Mouse (Mus musculus) left cerebral cortex, postnatal 10 days (tissue): ENCODE measurements around the gene Slc1a3. TPM values are rescaled to one million over a fixed set of nuclear protein-coding genes. Genes with fewer than 3 reads are reported as not detected.

Experiments used
- DNase-seq, 2 experiments: peaks; one replicate each; pipeline ENCODE4 v3.0.0; 2021 to 2022; ENCODE audit warnings: low spot score in 2 of 2, mixed read lengths in 1 of 2; ENCODE audit errors: extremely low spot score in 1 of 2
- intact Hi-C: fragments of 180-260 bp; cut with DNase I; formaldehyde crosslinking; loops from one replicate; pipeline ENCODE4 v1.15.1; 2025
- total RNA-seq, 2 experiments: library from RNA; stranded (reverse); gene quantifications; 2 replicates each; pipeline ENCODE4 v1.2.3; 2021

The Slc1a3 gene
- total RNA-seq: 100 to 1,000 TPM; 295 to 305 TPM

- DNase-seq: peak in 1 of 2 experiments; percentile 31
- intact Hi-C loops: no loop called here
Measured at GRCm38 (mm10) chr15:8710146-8711006, at the start of gene Slc1a3. Gene Slc1a3, minus strand, starts transcription at chr15:8710764.

- no peak for DNase-seq
- intact Hi-C loops: no loop called here
Measured at GRCm38 (mm10) chr15:8759026-8759425, 48.5 kb upstream of the Slc1a3 start.

GRCm38 (mm10) chr15:8756441-8756840 lies 45.9 kb upstream of the Slc1a3 start:
- DNase-seq: no peak
- intact Hi-C loops: no loop called here

GRCm38 (mm10) chr15:8749762-8750161 lies 39.2 kb upstream of the Slc1a3 start:
- DNase-seq: no peak
- intact Hi-C loops: no loop called here

GRCm38 (mm10) chr15:8748771-8749170 lies 38.2 kb upstream of the Slc1a3 start:
- no peak for DNase-seq
- intact Hi-C loops: no loop called here

- intact Hi-C loops: no loop called here
- DNase-seq: no peak
Measured at GRCm38 (mm10) chr15:8741593-8741992, 31.0 kb upstream of the Slc1a3 start.

- intact Hi-C loops: no loop called here
- no peak for DNase-seq
Measured at GRCm38 (mm10) chr15:8740724-8741123, 30.2 kb upstream of the Slc1a3 start.

- intact Hi-C loops: no loop called here
- no peak for DNase-seq
Measured at GRCm38 (mm10) chr15:8738156-8738555, 27.6 kb upstream of the Slc1a3 start.

GRCm38 (mm10) chr15:8734363-8734739 lies 23.8 kb upstream of the Slc1a3 start:
- no peak for DNase-seq
- intact Hi-C loops: no loop called here

GRCm38 (mm10) chr15:8733669-8734362 lies 23.3 kb upstream of the Slc1a3 start:
- intact Hi-C loops: no loop called here
- peak in 1 of 2 experiments; percentile 25 for DNase-seq

- DNase-seq: no peak
- intact Hi-C loops: no loop called here
Measured at GRCm38 (mm10) chr15:8728861-8729260, 18.3 kb upstream of the Slc1a3 start.

- intact Hi-C loops: no loop called here
- DNase-seq: no peak
Measured at GRCm38 (mm10) chr15:8722386-8723100, 12.0 kb upstream of the Slc1a3 start.

GRCm38 (mm10) chr15:8721746-8722145 lies 11.2 kb upstream of the Slc1a3 start:
- intact Hi-C loops: no loop called here
- no peak for DNase-seq

- intact Hi-C loops: no loop called here
Measured at GRCm38 (mm10) chr15:8721005-8721404, 10.4 kb upstream of the Slc1a3 start.

GRCm38 (mm10) chr15:8718496-8718895 lies 7.9 kb upstream of the Slc1a3 start:
- intact Hi-C loops: no loop called here
- DNase-seq: no peak

More at GRCm38 (mm10) chr15:8721005-8721404, 10.4 kb upstream of the Slc1a3 start:
- no peak for DNase-seq

GRCm38 (mm10) chr15:8717021-8717571 lies 6.5 kb upstream of the Slc1a3 start:
- intact Hi-C loops: no loop called here
- no peak for DNase-seq

GRCm38 (mm10) chr15:8716330-8716964 lies 5.9 kb upstream of the Slc1a3 start:
- intact Hi-C loops: no loop called here

GRCm38 (mm10) chr15:8715666-8716065 lies 5.1 kb upstream of the Slc1a3 start:
- DNase-seq: no peak
- intact Hi-C loops: no loop called here

More at GRCm38 (mm10) chr15:8716330-8716964, 5.9 kb upstream of the Slc1a3 start:
- DNase-seq: no peak
